Mouse (Mus musculus): ENCODE results near the gene Lpgat1. TPM values are rescaled to one million over a fixed set of nuclear protein-coding genes. Genes with fewer than 3 reads are reported as not detected.

Lpgat1 gene
- polyA plus RNA-seq, 1 experiment from 2014 or later: 17.7 TPM

DNA sequence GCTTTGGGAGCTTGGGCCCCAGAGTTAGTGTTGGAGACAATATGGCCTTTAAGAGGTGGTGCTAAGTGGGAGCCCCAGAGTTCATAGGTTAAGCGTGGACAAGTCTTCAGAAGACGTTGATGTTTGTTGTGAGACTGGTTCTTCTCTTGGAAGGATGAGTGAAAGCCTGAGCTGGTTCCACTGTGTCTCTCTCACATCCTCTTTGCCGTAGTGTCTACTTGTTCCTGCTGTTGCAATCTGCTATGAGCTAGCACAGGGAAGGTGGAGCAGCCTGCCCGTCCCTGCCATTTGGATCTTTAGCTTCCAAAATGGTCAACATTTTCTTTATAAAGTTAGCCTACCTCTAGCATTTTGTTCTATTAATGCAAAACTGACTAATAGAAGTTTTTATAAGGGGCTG is 16.2 kb downstream of the Lpgat1 start:
- DNase-seq (ENCODE audit: low spot score): no peak

DNA sequence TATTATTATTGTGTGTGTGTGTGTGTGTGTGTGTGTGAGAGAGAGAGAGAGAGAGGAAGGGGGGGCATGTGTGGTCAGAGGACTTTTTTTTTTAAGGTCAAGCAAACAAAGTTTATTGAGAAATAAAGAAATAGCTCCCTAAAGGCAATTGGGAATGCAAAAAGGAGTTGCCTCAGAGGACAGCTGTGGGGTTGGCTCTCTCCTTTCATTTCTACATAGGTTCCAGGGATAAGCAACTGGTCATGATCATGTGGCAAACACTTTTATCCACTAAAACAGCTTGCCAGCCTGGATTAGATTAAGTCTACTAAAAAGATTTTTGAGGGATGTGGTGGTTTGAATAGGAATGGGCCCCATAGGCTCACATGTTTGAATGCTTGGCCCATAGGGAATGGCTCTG is 18.8 kb downstream of the Lpgat1 start:
- DNase-seq (ENCODE audit: low spot score): no peak

DNA sequence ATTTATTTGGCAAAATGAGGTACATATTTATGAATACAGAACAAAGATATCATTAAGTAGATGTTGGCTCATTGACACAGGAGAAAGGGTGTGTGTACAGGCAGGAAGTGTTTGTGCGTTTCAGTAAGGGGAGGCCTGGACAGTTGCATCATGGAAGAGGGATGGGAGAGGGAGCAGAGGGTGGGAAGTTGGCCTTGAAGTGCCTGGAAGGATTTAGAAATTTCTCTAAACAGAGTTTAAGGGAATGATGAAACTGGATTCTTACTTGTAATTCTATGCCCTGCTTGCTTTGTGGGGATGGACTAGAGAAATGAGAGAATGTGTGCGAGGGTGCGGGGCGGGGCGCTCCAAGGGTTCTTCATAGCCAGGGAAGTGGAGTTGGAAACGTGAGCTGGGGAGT is 20.2 kb downstream of the Lpgat1 start:
- no peak for DNase-seq (ENCODE audit: low spot score)

DNA sequence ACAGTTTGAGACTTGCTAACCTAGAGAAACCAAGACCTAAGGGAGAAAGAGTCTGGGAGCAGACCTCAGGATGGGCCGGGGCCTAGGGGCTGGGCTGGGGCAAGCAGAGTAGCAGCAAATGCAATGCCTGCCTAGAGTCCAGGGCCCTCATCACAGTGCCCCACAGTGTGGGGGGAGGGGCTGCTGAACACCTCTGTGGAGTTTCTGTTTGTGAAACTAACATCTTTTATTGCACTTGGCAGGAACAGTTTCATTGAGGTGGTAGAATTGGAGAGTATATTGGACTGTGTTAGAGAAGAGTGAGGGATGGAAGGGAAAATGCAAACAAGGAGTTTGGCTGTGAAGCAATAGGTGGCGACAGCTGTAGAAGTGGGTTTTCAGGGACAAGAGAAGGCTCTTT is 21.1 kb downstream of the Lpgat1 start:
- DNase-seq (ENCODE audit: low spot score): no peak

DNA sequence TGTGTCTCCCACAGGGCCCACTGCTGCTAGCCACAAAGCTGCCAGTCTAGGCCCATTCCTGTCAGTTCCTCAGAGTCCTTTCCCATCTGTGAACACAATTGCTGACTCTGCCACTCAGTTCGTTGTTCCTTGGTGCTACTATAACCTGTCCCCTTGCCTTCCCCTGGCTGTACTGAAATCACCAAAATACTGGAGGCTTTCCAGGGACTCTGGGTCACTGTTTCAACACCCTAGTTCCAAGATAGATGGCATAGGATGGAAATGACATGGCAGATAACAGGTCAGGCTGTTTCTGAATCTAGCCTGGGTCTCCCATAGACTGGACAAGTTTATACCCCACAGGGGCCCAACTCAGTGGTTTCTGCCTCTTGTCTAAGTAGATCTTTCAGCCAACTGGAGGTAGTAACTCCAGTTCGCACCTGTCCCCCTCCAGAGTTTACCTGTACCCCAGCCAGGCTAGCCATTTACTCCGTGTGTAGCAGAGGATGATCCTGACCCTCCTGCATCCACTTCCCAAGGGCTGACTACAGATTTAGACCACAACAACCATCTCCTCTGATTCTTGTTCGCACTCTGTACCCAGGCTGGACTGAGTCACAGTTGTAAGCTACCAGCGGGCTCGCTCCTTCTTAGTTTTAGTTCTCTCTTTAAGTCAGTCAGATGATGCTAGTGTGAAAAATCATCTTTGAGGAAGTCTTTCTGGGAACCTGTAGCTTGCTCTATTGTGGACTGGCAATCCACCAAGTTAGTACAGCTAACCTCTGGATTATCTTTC is 23.1 kb downstream of the Lpgat1 start:
- DNase-seq (ENCODE audit: low spot score): no peak

DNA sequence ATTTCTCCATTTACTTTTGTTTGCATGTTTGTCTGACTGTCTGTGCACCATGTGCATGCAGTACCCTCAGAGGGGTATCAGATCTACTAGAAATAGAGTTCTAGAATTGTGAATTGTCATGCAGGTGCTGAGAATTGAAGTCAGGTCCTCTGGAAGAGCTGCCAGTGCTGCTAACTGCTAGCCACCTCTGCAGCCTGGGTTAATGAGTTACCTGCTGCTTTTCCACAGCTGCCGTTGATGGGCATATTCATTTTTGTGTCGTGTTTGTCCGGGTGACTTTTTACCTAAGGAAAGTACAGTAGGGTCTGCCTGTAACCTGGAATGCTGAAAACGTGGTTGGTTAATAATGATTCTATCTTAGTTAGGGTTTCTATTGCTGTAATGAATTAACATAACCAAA is 24.0 kb downstream of the Lpgat1 start:
- DNase-seq (ENCODE audit: low spot score): no peak

DNA sequence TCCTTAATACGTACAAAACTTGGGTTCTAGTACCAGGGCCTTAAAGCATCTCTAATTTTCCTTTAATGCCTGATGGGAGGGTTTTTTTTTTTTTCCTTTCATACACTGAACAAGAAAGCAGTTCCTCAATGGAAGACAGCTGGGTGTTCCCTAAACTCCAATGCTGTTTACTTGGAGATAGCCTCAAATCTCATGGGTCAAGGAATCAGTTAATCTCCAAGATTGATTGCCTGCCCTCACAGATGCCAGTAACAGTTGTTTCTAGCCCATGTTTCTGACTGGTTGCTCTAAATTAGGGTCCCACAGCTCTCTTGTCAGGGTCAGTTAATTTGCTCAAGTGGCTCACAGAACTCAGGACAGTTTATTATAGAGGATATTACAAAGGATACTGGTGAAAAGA is 30.8 kb downstream of the Lpgat1 start:
- no peak for DNase-seq (ENCODE audit: low spot score)

DNA sequence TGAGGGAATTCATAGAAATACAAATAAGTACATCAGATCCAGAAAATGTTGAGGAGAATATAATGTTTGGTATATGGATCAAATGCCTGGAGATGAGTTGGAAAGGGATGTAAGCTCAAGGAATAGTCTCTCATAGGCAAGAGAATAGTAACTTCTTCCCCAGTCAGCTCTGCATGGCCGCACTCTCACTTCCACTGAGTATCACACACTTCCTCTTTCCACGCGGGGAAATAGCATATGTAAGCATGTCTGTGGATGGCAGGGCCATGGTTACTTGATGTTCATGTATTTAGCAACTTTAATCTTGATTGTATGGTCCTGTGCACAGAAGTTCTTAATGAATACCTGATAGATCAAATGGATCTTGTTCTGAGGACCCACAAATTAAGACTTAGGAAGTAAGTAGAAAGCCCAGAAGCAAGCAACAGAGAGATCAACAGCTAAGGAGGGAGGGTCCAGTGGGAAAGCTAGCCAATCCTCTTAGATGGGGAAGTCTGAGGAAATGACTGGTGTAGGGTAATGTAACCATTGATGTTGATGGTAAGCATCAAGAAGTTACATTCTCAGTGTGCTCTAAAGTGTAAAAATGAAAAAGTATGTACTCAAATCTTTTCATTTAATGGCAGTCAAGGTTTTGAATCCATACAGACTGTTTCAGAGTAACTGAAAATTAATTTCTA is 39.0 kb downstream of the Lpgat1 start:
- DNase-seq (ENCODE audit: low spot score): no peak

DNA sequence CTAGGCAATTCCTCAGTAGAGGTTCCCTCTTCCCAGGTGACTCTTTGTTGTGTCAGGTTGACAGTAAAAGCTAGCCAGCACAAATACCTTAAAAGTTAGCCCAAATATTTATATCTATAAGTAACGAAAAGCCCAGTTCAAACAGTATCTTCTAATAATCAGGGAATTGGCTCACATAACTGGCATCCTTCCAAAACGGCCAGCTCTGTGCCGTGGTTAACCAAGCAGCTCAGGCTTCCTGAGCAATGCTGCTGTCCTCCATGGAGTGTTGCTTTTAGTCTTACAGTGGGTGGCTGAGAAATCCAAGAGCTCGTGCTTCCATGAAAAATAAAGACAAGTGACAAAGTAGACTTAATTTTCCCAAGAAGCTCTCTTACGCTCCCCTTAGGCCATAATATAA is 56.5 kb downstream of the Lpgat1 start:
- DNase-seq (ENCODE audit: low spot score): no peak

DNA sequence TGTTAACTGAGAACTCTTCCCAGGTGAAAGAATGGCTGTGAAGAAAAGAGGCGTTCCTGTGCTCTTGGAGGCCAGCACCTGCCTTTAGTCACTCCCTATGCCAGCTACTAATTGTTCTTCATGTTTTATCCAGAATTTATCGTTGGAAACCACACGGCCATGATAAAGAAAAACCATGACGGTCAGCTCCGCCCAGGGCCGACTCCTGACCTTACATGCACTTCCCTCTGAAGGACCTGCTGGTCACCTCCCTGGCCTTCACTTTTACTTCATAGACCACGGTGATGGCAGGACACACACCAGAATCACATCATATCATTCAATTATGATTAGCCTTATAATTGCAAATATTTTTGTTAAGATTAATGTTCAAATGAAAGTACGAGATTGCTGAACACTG is 57.5 kb downstream of the Lpgat1 start:
- DNase-seq (ENCODE audit: low spot score): no peak

DNA sequence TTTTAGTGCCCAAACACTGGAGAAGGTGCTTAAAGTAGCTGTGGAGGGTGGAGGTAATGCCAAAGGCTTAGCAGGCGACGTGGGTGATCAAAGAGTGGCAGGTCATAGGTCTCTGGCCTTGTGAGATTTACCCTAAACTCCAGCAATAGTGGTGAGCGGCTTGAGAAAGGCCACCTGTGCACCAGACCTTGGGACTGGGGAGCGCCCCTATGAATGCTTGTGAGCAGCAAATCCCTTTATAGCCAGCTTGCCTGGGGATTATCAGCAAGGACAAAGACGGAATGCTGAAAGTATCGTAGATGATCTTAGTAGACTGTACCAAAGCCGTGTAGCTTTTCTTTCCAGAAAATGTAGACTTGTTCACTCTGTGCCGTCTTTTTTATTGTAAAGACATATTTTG is 59.9 kb downstream of the Lpgat1 start:
- DNase-seq (ENCODE audit: low spot score): no peak

DNA sequence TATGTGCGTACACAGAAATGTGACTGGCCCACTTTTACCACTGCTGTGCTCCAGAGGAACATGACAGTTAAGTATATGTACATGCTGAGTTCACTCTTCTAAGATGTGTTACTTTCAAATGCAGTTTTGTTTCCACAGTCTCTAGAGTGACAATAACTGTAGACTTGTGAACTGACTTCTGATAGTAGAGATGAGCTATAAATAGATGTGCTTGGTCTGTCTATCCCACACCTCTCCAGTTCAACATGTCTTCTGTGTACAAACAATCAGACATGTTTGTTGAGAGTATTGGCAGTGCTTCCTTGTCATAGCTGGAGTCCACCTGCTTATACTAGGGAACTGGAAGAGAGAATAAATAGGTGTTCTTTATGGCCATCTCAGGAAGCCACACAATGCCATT is 62.8 kb downstream of the Lpgat1 start:
- DNase-seq (ENCODE audit: low spot score): no peak

DNA sequence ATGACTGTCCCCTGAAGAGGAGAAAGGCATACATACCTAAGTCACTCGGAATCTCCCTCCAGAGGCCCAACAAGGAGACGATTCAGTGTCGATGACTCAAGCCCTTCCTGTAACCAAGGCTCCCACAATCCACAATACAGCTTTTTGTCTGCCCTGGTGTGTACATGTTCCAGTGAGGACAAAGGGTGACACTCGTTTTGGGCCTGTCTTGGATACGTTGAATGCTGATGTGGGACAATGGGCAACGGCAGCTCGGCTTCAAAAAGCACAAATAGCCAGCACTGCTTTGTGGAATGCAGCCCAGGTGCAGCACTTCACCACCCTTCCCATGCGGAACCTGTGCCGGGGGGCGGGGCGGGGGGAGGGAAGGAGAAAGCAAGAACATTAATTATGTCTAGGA is 67.5 kb downstream of the Lpgat1 start:
- DNase-seq (ENCODE audit: low spot score): no peak

DNA sequence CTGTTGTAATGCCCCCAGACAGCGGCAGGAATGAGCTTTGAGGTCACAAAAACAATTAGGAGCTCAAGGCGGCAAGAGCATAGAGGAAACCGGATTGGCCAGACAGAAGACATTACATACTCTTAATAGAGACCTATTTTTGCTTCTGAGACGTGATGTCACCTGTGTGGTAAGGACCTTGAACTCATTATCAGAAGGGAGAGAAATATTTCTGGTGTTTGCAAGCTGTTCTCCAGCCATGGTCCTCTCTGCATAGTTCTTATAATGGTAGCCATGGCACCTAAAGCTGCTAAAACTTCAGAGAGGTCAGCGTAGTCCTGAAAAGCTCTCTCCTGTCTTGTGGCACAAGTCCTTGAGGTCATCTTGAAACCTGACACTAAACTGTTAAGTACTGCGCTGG is 68.6 kb downstream of the Lpgat1 start:
- DNase-seq (ENCODE audit: low spot score): no peak

DNA sequence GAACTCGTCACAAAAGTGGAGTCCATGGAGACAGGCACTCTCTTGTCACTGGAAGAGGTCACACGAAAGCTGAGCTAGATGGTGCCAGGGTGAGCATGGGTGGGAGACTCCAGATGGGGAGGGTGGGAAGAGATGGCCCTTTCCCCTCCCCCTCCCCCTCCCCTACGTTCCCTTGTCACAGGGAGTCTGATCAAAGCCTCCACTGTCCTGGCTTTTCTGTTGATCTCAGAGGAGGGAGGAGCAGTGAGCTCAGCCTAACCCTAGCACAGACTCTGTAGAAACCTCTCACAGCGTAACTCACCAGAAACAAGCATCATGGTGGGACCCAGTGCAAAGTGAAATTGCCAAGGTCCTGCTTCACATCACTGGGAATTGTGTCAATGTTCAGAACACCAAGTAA is 69.7 kb downstream of the Lpgat1 start:
- no peak for DNase-seq (ENCODE audit: low spot score)

DNA sequence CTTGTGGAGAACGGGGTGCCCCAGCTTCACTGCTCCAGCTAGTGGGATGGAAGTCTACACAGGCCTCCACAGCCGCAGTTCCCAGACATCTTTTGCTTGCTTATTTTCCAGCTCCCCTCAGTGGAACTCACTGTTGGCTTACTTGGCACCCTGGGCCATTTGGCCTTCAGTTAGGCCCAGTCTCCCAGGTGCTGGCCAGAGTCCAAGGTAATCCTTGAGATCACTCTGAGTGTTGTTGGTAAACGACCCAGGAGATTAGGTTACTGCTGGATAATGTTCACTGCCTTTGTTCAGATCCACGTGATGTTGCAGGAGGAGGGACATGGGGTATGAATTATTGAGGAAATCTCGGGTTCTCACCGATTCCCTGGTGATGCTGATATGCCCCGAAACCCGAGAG is 75.4 kb downstream of the Lpgat1 start:
- no peak for DNase-seq (ENCODE audit: low spot score)

DNA sequence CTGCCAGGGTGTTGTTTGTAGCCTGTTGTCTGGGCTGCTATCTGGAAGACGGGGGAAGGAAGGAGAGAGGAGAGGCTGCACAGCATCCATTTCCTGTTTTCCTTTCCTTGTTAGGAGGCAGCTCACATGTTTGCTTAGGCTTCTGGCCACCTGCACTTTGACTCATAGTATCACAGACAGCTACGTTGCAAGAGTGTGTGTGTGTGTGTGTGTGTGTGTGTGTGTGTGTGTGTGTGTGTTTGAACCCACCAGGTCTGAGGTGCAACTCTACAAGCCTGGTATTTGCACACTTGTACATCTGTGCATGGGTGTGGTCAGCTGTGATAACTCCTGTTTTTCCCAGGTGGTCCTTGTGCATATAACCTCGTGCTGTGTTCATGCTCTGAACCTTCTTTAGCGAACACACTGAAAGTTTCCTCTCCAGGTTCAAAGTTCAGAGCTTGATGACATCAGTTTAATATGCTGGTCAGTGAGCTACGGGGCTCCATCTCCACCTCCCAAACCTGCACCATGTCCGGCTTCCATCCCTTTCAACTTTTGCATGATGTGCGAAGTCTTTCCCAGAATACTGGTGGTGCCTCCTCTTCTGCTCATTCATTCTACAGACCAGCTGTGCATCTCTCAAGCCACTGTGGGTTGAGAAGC is 76.4 kb downstream of the Lpgat1 start:
- no peak for DNase-seq (ENCODE audit: low spot score)

DNA sequence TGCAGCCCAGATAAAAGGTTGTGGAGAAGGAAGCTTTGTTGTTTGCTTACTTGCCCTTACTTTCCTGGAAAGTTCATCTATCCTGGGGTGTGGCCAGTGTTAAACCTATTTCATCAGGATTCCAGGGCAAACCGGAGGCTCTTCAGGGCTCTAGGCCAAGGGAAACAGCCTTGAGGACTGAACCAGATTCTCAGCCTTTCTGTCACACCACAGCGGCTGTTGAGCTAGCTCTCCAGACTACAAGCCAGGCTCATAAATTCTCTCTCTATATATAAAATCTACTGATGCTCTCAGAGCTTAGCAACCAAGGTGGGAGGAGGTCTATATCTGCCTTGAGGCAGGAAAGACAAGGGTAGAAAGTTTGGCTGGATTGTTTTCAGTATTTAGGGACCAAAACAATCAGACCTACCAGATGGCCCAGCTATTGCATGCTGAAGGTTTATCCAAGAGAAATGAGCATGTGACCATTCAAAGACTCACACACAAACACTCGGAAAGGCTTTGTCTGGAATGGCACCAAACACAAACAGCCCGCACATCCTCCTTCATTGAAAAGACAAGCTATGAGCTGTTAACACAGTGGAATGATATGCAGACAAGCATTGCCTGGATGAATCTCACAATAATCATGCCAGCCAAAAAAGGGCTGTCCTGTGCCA is 78.7 kb downstream of the Lpgat1 start:
- DNase-seq (ENCODE audit: low spot score): no peak

DNA sequence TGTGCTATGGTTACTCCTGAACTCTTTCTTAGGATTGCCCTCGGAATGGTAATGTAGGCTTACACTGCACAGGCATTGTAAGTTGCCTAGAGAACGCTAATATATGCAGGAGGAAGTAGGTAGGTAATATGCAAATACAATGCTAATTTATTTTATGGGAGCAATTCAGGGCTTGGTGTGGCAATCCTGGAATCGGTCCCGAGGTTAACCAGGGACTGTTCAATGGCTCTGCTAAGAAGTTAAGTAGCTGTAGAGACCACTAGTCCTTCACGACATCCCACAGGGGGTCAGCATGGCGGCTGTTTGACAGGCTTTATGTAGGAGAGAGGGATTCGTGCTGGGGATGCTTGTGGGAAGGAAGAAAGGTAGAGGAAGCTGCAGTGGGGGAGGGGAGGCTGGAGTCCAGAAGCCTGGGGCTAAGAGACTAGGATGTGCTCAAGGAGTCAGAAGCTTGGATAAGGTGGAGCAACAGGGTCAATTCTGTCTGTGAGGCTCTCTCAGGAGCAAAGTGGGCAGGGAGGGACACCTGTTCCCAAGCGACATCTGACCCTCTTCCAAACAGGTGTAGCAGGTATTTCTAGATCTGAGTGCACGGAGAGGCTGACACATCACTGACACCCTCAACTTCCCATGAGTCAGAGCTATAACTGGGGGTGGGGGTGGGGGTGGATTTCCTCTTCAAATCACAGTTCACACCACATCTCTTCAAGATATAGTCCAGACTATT is 84.6 kb downstream of the Lpgat1 start:
- DNase-seq (ENCODE audit: low spot score): no peak

DNA sequence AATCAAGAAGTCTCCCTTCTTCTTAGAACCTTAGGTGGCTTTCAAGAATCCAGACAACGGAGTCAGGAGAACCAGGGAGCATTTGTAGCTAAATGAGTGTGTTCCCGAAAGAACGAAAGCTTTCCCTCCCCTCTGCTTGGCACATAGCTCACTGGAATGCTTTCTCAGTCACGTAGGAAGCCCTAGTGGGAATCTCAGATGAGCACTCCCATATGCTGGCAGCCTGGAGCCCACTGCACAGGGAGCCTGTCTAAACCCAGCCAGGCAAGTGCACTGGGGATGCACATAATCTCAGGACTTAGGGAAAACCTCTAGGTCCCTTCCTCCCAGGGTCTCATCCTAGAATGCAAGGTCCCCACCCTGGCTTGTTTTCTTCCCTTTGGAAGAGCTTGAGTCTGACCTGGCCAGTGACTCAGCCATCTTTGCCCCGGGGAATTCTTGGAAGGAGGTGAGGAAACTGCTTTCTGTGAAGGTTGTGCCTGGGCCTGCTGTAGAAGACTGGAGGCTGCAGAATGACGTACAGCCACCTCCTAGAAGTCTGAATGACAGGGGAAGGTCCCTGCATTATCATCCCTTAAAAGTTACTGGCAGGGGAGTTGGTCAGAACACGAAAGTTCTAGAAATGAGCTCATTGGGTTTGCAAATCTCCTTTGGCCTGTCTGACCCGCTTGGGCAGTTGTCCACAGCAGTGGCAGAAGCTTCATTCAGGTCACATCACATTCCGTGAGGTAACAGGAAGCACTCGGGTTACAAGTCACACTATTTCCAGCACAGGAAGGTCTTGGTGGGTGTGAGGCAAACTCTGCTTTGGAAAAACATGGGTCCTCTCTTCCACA is 85.4 kb downstream of the Lpgat1 start:
- no peak for DNase-seq (ENCODE audit: low spot score)

DNA sequence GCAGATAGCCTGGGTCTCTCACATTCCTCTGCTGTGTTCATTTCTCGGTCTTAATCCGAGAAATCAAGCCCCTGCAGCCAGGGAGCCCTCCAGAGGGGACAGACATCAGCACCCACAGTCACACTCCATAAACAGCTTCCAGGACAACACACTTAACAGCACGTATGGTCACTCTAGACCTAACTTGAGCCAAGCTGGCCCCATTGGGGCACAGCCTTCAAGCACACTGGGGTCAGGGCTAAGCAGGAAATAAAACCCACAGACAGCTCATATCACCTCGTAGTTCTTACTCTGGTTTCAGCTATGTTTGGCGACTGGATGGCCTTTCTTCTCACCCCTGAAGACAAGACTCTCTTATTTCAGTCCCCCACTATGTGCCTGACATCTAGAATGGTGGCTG is 87.1 kb downstream of the Lpgat1 start:
- no peak for DNase-seq (ENCODE audit: low spot score)

Data from thymus, postnatal 0 days (tissue).